Mouse (Mus musculus) olfactory bulb, adult 2 months (tissue): Measurements from ENCODE around the gene Abtb2.

Experiments used
- CTCF ChIP-seq: fragments of 200-500 bp; IDR thresholded peaks from 2 replicates; pipeline ENCODE4 v1.5.1; 2012; ENCODE audit warnings: low read depth, mild to moderate bottlenecking, low read length, moderate library complexity; ENCODE audit not compliant: insufficient read depth
- POLR2A ChIP-seq: fragments of 200-500 bp; IDR thresholded peaks from 2 replicates; pipeline ENCODE4 v1.6.1; 2012; ENCODE audit warnings: mild to moderate bottlenecking, low read depth, low read length, moderate library complexity; ENCODE audit not compliant: insufficient read depth

DNA sequence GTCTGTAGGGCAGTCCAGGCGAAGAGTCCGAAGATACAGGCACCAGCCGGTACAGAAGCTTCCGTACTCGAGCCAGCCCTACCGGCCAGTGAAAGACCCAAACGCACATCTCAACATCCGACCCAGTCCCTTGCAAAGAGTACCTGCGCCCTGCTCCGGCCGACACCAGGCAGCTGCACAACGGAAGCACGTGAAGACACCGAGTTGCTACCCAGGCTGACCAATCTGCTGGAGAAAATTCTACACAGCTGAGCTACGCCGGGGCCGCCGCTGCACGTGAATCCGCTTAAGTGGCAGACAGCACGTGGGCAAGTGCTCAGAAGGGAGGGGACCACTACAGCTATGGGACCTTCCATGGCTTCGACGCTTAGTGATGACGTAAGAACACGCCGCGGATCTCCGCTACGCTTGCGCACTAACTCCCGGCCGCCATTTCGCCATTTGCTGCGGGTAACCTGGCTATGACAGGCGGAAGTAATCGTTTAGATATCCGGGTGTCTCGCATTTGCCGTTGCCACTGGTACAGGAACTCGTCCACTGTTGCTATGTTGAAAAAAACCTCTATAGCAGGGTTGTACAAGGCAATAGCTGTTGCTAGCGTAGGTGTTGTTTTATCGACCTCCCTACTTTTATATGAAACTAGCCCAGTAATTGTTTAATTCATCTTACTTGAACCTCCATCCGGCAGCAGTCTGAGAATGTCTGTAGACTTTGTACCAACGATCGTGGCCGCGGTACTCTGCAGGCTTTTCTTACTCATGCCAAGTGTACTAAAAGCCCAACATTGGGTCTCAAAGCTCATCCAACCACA is 195.0 kb downstream of the Abtb2 start, which contains the start of gene Nat10:
- TF ChIP-seq CTCF = no peak
- TF ChIP-seq POLR2A = 0 out of 2 replicates have a peak, but pooled peaks have one; percentile 39
